Mouse (Mus musculus): ENCODE data around the gene Zyg11b. TPM values are rescaled to one million over a fixed set of nuclear protein-coding genes. Genes with fewer than 3 reads are reported as not detected.

Zyg11b gene
- 18.4 and 20.5 TPM in 2 replicates for polyA plus RNA-seq (2016; fragmentation: Nextera tagmentation; extraction: Ambion mirVana)

GRCm38 (mm10) chr4:108300670-108301373 is at the start of gene Zyg11b:
Gene Zyg11b, minus strand, starts transcription at chr4:108301096.
- Histone ChIP-seq H3K27ac (peak within 1 kb of the TSS; percentile 89), H3K4me1 (peaks cover 10% of the 10 kb centered on the region), H3K27me3 (no peaks in the 10 kb centered on the region), H3K4me2 (replicated peaks) (peak within 1 kb of the TSS; percentile 70), H3K4me3 (peak within 1 kb of the TSS; percentile 76), H3K9ac (peak within 1 kb of the TSS; percentile 89), H3K9me3 (no peaks in the 10 kb centered on the region), H3K36me3 (no peaks in the 10 kb centered on the region)
- ATAC-seq (ENCODE audit: insufficient number of reproducible peaks, insufficient read depth, low FRiP score, low TSS enrichment), result peak; percentile 95
- under 1% methylated on average over 33 of the region's 58 CpGs for WGBS

GRCm38 (mm10) chr4:108349836-108350547 is 49.1 kb upstream of the Zyg11b start:
- no peaks in the 10 kb centered on the region for H3K36me3 ChIP-seq
- WGBS, result 20% methylated on average over 8 of the region's 8 CpGs
- H3K4me3 ChIP-seq, result no peak overlapping the region
- no peaks in the 10 kb centered on the region for H3K27me3 ChIP-seq
- peaks cover 62% of the 10 kb centered on the region for H3K4me1 ChIP-seq
- H3K9me3 ChIP-seq, result no peaks in the 10 kb centered on the region
- no peak for ATAC-seq (ENCODE audit: insufficient number of reproducible peaks, insufficient read depth, low FRiP score, low TSS enrichment)
- no peak overlapping the region for H3K9ac ChIP-seq
- H3K27ac ChIP-seq, result peak overlapping the region; percentile 95
- no peak overlapping the region for H3K4me2 ChIP-seq (replicated peaks)

GRCm38 (mm10) chr4:108349064-108349463 is 48.2 kb upstream of the Zyg11b start:
- no peaks in the 10 kb centered on the region for H3K36me3 ChIP-seq
- H3K4me2 ChIP-seq (replicated peaks), result no peak overlapping the region
- no peak overlapping the region for H3K9ac ChIP-seq
- no peak for ATAC-seq (ENCODE audit: insufficient number of reproducible peaks, insufficient read depth, low FRiP score, low TSS enrichment)
- no peaks in the 10 kb centered on the region for H3K9me3 ChIP-seq
- 56% methylated on average over 3 of the region's 3 CpGs for WGBS
- peak overlapping the region; percentile 95 for H3K27ac ChIP-seq
- H3K4me3 ChIP-seq, result no peak overlapping the region
- peaks cover 63% of the 10 kb centered on the region for H3K4me1 ChIP-seq
- no peaks in the 10 kb centered on the region for H3K27me3 ChIP-seq

- peak overlapping the region; percentile 95 for H3K27ac ChIP-seq
- H3K4me3 ChIP-seq, result no peak overlapping the region
- H3K27me3 ChIP-seq, result no peaks in the 10 kb centered on the region
- no peaks in the 10 kb centered on the region for H3K9me3 ChIP-seq
- no peak overlapping the region; the same call in 1 of the 2 replicates for H3K4me2 ChIP-seq (replicated peaks)
- H3K9ac ChIP-seq, result no peak overlapping the region
- ATAC-seq (ENCODE audit: insufficient number of reproducible peaks, insufficient read depth, low FRiP score, low TSS enrichment), result no peak
- peaks cover 63% of the 10 kb centered on the region for H3K4me1 ChIP-seq
- H3K36me3 ChIP-seq, result no peaks in the 10 kb centered on the region
- 22% methylated on average over 5 of the region's 5 CpGs for WGBS
Observed at GRCm38 (mm10) chr4:108348256-108348875, 47.5 kb upstream of the Zyg11b start.

GRCm38 (mm10) chr4:108347111-108347510 is 46.2 kb upstream of the Zyg11b start:
- H3K4me3 ChIP-seq, result no peak overlapping the region
- 90% methylated on average over 5 of the region's 5 CpGs for WGBS
- ATAC-seq (ENCODE audit: insufficient number of reproducible peaks, insufficient read depth, low FRiP score, low TSS enrichment), result no peak
- H3K36me3 ChIP-seq, result no peaks in the 10 kb centered on the region
- H3K4me2 ChIP-seq (replicated peaks), result no peak overlapping the region
- H3K9ac ChIP-seq, result no peak overlapping the region
- H3K27ac ChIP-seq, result no peak overlapping the region
- H3K4me1 ChIP-seq, result peaks cover 63% of the 10 kb centered on the region
- no peaks in the 10 kb centered on the region for H3K27me3 ChIP-seq
- H3K9me3 ChIP-seq, result no peaks in the 10 kb centered on the region

- H3K9me3 ChIP-seq, result no peaks in the 10 kb centered on the region
- no peak overlapping the region for H3K4me3 ChIP-seq
- no peak overlapping the region for H3K4me2 ChIP-seq (replicated peaks)
- H3K27me3 ChIP-seq, result no peaks in the 10 kb centered on the region
- WGBS, result 19% methylated on average over 5 of the region's 5 CpGs
- peak overlapping the region; percentile 92 for H3K27ac ChIP-seq
- no peaks in the 10 kb centered on the region for H3K36me3 ChIP-seq
- peaks cover 55% of the 10 kb centered on the region for H3K4me1 ChIP-seq
- no peak for ATAC-seq (ENCODE audit: insufficient number of reproducible peaks, insufficient read depth, low FRiP score, low TSS enrichment)
- H3K9ac ChIP-seq, result no peak overlapping the region
Observed at GRCm38 (mm10) chr4:108345826-108346225, 44.9 kb upstream of the Zyg11b start.

- Histone ChIP-seq H3K9ac (0 out of 2 replicates have a peak overlapping the region, but pooled peaks have one; percentile 13), H3K4me3 (no peak overlapping the region), H3K36me3 (no peaks in the 10 kb centered on the region), H3K27ac (peak overlapping the region; percentile 92), H3K27me3 (no peaks in the 10 kb centered on the region), H3K4me2 (replicated peaks) (no peak overlapping the region), H3K9me3 (no peaks in the 10 kb centered on the region), H3K4me1 (peaks cover 43% of the 10 kb centered on the region)
- WGBS, result 7% methylated on average over 7 of the region's 7 CpGs
- 0 out of 2 replicates have a peak, but pooled peaks have one; percentile 36 for ATAC-seq (ENCODE audit: insufficient number of reproducible peaks, insufficient read depth, low FRiP score, low TSS enrichment)
Observed at GRCm38 (mm10) chr4:108344631-108345083, 43.8 kb upstream of the Zyg11b start.

- Histone ChIP-seq H3K27me3 (no peaks in the 10 kb centered on the region), H3K4me3 (no peak overlapping the region), H3K36me3 (peaks cover 34% of the 10 kb centered on the region), H3K9ac (no peak overlapping the region), H3K27ac (peak overlapping the region; percentile 18), H3K4me1 (0 out of 2 replicates have a peak, but pooled peaks cover 2% of the 10 kb centered on the region), H3K4me2 (replicated peaks) (no peak overlapping the region), H3K9me3 (no peaks in the 10 kb centered on the region)
- 22% methylated on average over 4 of the region's 4 CpGs for WGBS
- peak; percentile 49 for ATAC-seq (ENCODE audit: insufficient number of reproducible peaks, insufficient read depth, low FRiP score, low TSS enrichment)
Observed at GRCm38 (mm10) chr4:108339277-108339690, 38.4 kb upstream of the Zyg11b start.

- Histone ChIP-seq H3K9ac (no peak overlapping the region), H3K4me1 (no peaks in the 10 kb centered on the region), H3K27me3 (no peaks in the 10 kb centered on the region), H3K4me2 (replicated peaks) (no peak overlapping the region), H3K4me3 (no peak overlapping the region), H3K9me3 (no peaks in the 10 kb centered on the region), H3K36me3 (peaks cover 39% of the 10 kb centered on the region), H3K27ac (peak overlapping the region; percentile 18)
- ATAC-seq (ENCODE audit: insufficient number of reproducible peaks, insufficient read depth, low FRiP score, low TSS enrichment), result no peak
- WGBS, result 66% methylated on average over 10 of the region's 10 CpGs
Observed at GRCm38 (mm10) chr4:108338811-108339210, 37.9 kb upstream of the Zyg11b start.

- Histone ChIP-seq H3K27ac (0 out of 2 replicates have a peak overlapping the region, but pooled peaks have one; percentile 18), H3K36me3 (peaks cover 42% of the 10 kb centered on the region), H3K4me1 (no peaks in the 10 kb centered on the region), H3K9me3 (no peaks in the 10 kb centered on the region), H3K4me3 (no peak overlapping the region), H3K4me2 (replicated peaks) (no peak overlapping the region), H3K27me3 (no peaks in the 10 kb centered on the region), H3K9ac (no peak overlapping the region)
- WGBS, result 65% methylated on average over 9 of the region's 9 CpGs
- no peak for ATAC-seq (ENCODE audit: insufficient number of reproducible peaks, insufficient read depth, low FRiP score, low TSS enrichment)
Observed at GRCm38 (mm10) chr4:108338321-108338733, 37.4 kb upstream of the Zyg11b start.

- Histone ChIP-seq H3K36me3 (peaks cover 47% of the 10 kb centered on the region), H3K27me3 (no peaks in the 10 kb centered on the region), H3K27ac (no peak overlapping the region), H3K9ac (no peak overlapping the region), H3K9me3 (no peaks in the 10 kb centered on the region), H3K4me1 (no peaks in the 10 kb centered on the region), H3K4me2 (replicated peaks) (no peak overlapping the region), H3K4me3 (no peak overlapping the region)
- ATAC-seq (ENCODE audit: insufficient number of reproducible peaks, insufficient read depth, low FRiP score, low TSS enrichment), result no peak
- WGBS, result 49% methylated on average over 3 of the region's 3 CpGs
Observed at GRCm38 (mm10) chr4:108337817-108338216, 36.9 kb upstream of the Zyg11b start.

All from embryonic facial prominence, embryonic 12.5 days (tissue).